Mouse (Mus musculus): ENCODE results near the gene Sncb.
"Not testable (repeated sequence)": the region's sequence is repeated elsewhere in the genome, so short reads cannot be mapped to it uniquely, and the experiment has no call there.

Gene Sncb

GRCm38 (mm10) chr13:54766192-54766768, at the start of gene Sncb:
Gene Sncb, minus strand, starts transcription at chr13:54766595.
- no peak for DNase-seq (ENCODE audit: low spot score)

- no peak for DNase-seq (ENCODE audit: low spot score)
Measured at GRCm38 (mm10) chr13:54813381-54813780, 47.0 kb upstream of the Sncb start.

GRCm38 (mm10) chr13:54811476-54811875, 45.1 kb upstream of the Sncb start:
- DNase-seq (ENCODE audit: low spot score) = no peak

- DNase-seq (ENCODE audit: low spot score) = no peak
Measured at GRCm38 (mm10) chr13:54808067-54808466, 41.7 kb upstream of the Sncb start.

GRCm38 (mm10) chr13:54806434-54806976, 40.1 kb upstream of the Sncb start:
- DNase-seq (ENCODE audit: low spot score) = no peak

- DNase-seq (ENCODE audit: low spot score) = no peak
Measured at GRCm38 (mm10) chr13:54805134-54805838, 38.9 kb upstream of the Sncb start.

- no peak for DNase-seq (ENCODE audit: low spot score)
Measured at GRCm38 (mm10) chr13:54803010-54803409, 36.6 kb upstream of the Sncb start.

GRCm38 (mm10) chr13:54800206-54800605, 33.8 kb upstream of the Sncb start:
- no peak for DNase-seq (ENCODE audit: low spot score)

- peak; percentile 44 for DNase-seq (ENCODE audit: low spot score)
Measured at GRCm38 (mm10) chr13:54799701-54800100, 33.3 kb upstream of the Sncb start.

- no peak for DNase-seq (ENCODE audit: low spot score)
Measured at GRCm38 (mm10) chr13:54798740-54799139, 32.3 kb upstream of the Sncb start.

GRCm38 (mm10) chr13:54797861-54798643, 31.7 kb upstream of the Sncb start:
- no peak for DNase-seq (ENCODE audit: low spot score)

- DNase-seq (ENCODE audit: low spot score) = no peak
Measured at GRCm38 (mm10) chr13:54797356-54797755, 31.0 kb upstream of the Sncb start.

- no peak for DNase-seq (ENCODE audit: low spot score)
Measured at GRCm38 (mm10) chr13:54794843-54795242, 28.4 kb upstream of the Sncb start.

- no peak for DNase-seq (ENCODE audit: low spot score)
Measured at GRCm38 (mm10) chr13:54794002-54794577, 27.7 kb upstream of the Sncb start.

GRCm38 (mm10) chr13:54792259-54793230, 26.1 kb upstream of the Sncb start:
- DNase-seq (ENCODE audit: low spot score) = no peak

- peak; percentile 47 for DNase-seq (ENCODE audit: low spot score)
Measured at GRCm38 (mm10) chr13:54789561-54790397, 23.4 kb upstream of the Sncb start.

GRCm38 (mm10) chr13:54788740-54789560, 22.6 kb upstream of the Sncb start, which contains the start of gene Tspan17:
Gene Tspan17, plus strand, starts transcription at chr13:54789377.
- peak; percentile 94 for DNase-seq (ENCODE audit: low spot score)

- not testable (repeated sequence) for DNase-seq (ENCODE audit: low spot score)
Measured at GRCm38 (mm10) chr13:54787591-54787990, 21.2 kb upstream of the Sncb start.

- no peak for DNase-seq (ENCODE audit: low spot score)
Measured at GRCm38 (mm10) chr13:54783698-54784097, 17.3 kb upstream of the Sncb start, which contains the start of gene Eif4e1b. Gene Eif4e1b, plus strand, starts transcription at chr13:54783998.

All from ovary, adult 18-20 months (tissue).